Mouse (Mus musculus) layer of hippocampus, adult 9-11 months (tissue): ENCODE measurements around the gene Trmt61a.
"Not testable (repeated sequence)": the region's sequence is repeated elsewhere in the genome, so short reads cannot be mapped to it uniquely, and the experiment has no call there.

ENCODE experiments used
- DNase-seq: peaks from one replicate; pipeline ENCODE4 v3.0.0; 2022

The Trmt61a gene

GRCm38 (mm10) chr12:111699542-111699941 is 21.6 kb downstream of the Trmt61a start:
- no peak for DNase-seq

GRCm38 (mm10) chr12:111700920-111701458 is 23.1 kb downstream of the Trmt61a start:
- no peak for DNase-seq

GRCm38 (mm10) chr12:111703301-111703700 is 25.4 kb downstream of the Trmt61a start:
- DNase-seq: no peak

- DNase-seq: no peak
These were observed 26.7 kb downstream of the Trmt61a start for GRCm38 (mm10) chr12:111704609-111705008.

- no peak for DNase-seq
These were observed 27.5 kb downstream of the Trmt61a start for GRCm38 (mm10) chr12:111705186-111705973.

- DNase-seq: no peak
These were observed 30.3 kb downstream of the Trmt61a start for GRCm38 (mm10) chr12:111708181-111708580.

GRCm38 (mm10) chr12:111710091-111710490 is 32.2 kb downstream of the Trmt61a start:
- no peak for DNase-seq

- no peak for DNase-seq
These were observed 34.6 kb downstream of the Trmt61a start for GRCm38 (mm10) chr12:111712476-111712875.

GRCm38 (mm10) chr12:111713004-111713651 is 35.2 kb downstream of the Trmt61a start, which contains the start of the genes Bag5 and Apopt1:
TSS of gene Bag5 (minus strand) at chr12:111713257.
TSS of gene Apopt1 (plus strand) at chr12:111713261.
- DNase-seq: peak; percentile 89

- DNase-seq: not testable (repeated sequence)
These were observed 36.0 kb downstream of the Trmt61a start for GRCm38 (mm10) chr12:111713880-111714279.

- no peak for DNase-seq
These were observed 38.6 kb downstream of the Trmt61a start for GRCm38 (mm10) chr12:111716505-111716904.

- no peak for DNase-seq
These were observed 40.8 kb downstream of the Trmt61a start for GRCm38 (mm10) chr12:111718656-111719055.

GRCm38 (mm10) chr12:111720222-111720621 is 42.3 kb downstream of the Trmt61a start:
- no peak for DNase-seq

GRCm38 (mm10) chr12:111722654-111723053 is 44.7 kb downstream of the Trmt61a start:
- DNase-seq: no peak

- no peak for DNase-seq
These were observed 46.9 kb downstream of the Trmt61a start for GRCm38 (mm10) chr12:111724638-111725337.

- DNase-seq: peak; percentile 82
These were observed 47.6 kb downstream of the Trmt61a start for GRCm38 (mm10) chr12:111725338-111726121.

GRCm38 (mm10) chr12:111726122-111726463 is 48.2 kb downstream of the Trmt61a start:
- peak; percentile 59 for DNase-seq

GRCm38 (mm10) chr12:111727956-111728355 is 50.1 kb downstream of the Trmt61a start:
- no peak for DNase-seq

GRCm38 (mm10) chr12:111731822-111732807 is 54.2 kb downstream of the Trmt61a start:
- DNase-seq: peak; percentile 91

- DNase-seq: no peak
These were observed 55.0 kb downstream of the Trmt61a start for GRCm38 (mm10) chr12:111732921-111733320.
